Mouse (Mus musculus) heart, embryonic 14.5 days (tissue): ENCODE data around the gene Ccdc85a. TPM values are rescaled to one million over a fixed set of nuclear protein-coding genes. Genes with fewer than 3 reads are reported as not detected.

Source experiments
- ATAC-seq: fragments of 200-750 bp; cut with Nextera tagmentation; 2 replicates; pipeline ENCODE4 v1.8.0; 2017; ENCODE audit warnings: low read depth, moderate TSS enrichment; ENCODE audit not compliant: insufficient number of reproducible peaks, insufficient read depth, low FRiP score
- H3K27ac ChIP-seq, 2 experiments: fragments of 200-500 bp in 1 of 2; fragments of 300-500 bp in 1 of 2; sonication (generic) in 1 of 2; replicated peaks in 1 of 2; 2 replicates each; pipeline ENCODE4 v1.5.1; 2012 to 2014; ENCODE audit warnings: low read depth in 2 of 2, low read length in 2 of 2, control low read depth in 1 of 2, mild to moderate bottlenecking in 1 of 2, mixed read lengths in 1 of 2; ENCODE audit not compliant: control insufficient read depth in 1 of 2, insufficient read depth in 1 of 2
- H3K27me3 ChIP-seq: fragments of 300-500 bp; sonication (generic); 2 replicates; pipeline ENCODE4 v1.6.1; 2014; ENCODE audit warnings: mild to moderate bottlenecking, low read length, control low read depth; ENCODE audit not compliant: control insufficient read depth, insufficient read depth
- H3K36me3 ChIP-seq: fragments of 300-500 bp; sonication (generic); 2 replicates; pipeline ENCODE4 v1.6.1; 2014; ENCODE audit warnings: mild to moderate bottlenecking, control low read depth, low read length, mixed read lengths; ENCODE audit not compliant: control insufficient read depth, insufficient read depth
- H3K4me1 ChIP-seq, 2 experiments: fragments of 200-500 bp in 1 of 2; fragments of 300-500 bp in 1 of 2; sonication (generic) in 1 of 2; 2 replicates each; pipeline ENCODE4 v1.6.1; 2012 to 2014; ENCODE audit warnings: low read length in 2 of 2, control low read depth in 1 of 2, mixed read lengths in 1 of 2; ENCODE audit not compliant: control insufficient read depth in 2 of 2, insufficient read depth in 2 of 2
- H3K4me2 ChIP-seq: fragments of 300-500 bp; sonication (generic); 2 replicates; pipeline ENCODE4 v1.6.1; 2014; ENCODE audit warnings: mild to moderate bottlenecking, low read length
- H3K4me3 ChIP-seq, 2 experiments: fragments of 200-500 bp in 1 of 2; fragments of 300-500 bp in 1 of 2; sonication (generic) in 1 of 2; 2 replicates each; pipeline ENCODE4 v1.5.1; 2012 to 2014; ENCODE audit warnings: low read length in 2 of 2, mild to moderate bottlenecking in 2 of 2, control low read depth in 1 of 2, low read depth in 1 of 2, moderate library complexity in 1 of 2; ENCODE audit not compliant: control insufficient read depth in 1 of 2, insufficient read depth in 1 of 2
- H3K9ac ChIP-seq: fragments of 300-500 bp; sonication (generic); 2 replicates; pipeline ENCODE4 v1.6.1; 2014; ENCODE audit warnings: mild to moderate bottlenecking, low read length
- H3K9me3 ChIP-seq: fragments of 300-500 bp; sonication (generic); 2 replicates; pipeline ENCODE4 v1.6.1; 2016; ENCODE audit warnings: low read length, control low read depth; ENCODE audit not compliant: control insufficient read depth
- WGBS: fragments of 180-500 bp; shearing (Covaris S2); extraction: QIAGEN DNeasy Blood & Tissue Kit; methylation state at CpG from one replicate; pipeline ENCODE4 v1.1.7; 2014; 5-methylcytosine and 5-hydroxymethylcytosine counted together
- polyA plus RNA-seq: library from polyadenylated mRNA; unstranded; fragments of >200 nt; fragmentation: Nextera tagmentation; extraction: Ambion mirVana; gene quantifications from 2 replicates; pipeline ENCODE4 v1.2.1, GENCODE M21; 2014

Ccdc85a gene
- polyA plus RNA-seq, 1 experiment from 2014 or later, result 0.93 TPM

GRCm38 (mm10) chr11:28491330-28491729 lies 92.8 kb downstream of the Ccdc85a start:
- Histone ChIP-seq H3K36me3 (no peaks in the 10 kb centered on the region), H3K27me3 (no peaks in the 10 kb centered on the region), H3K4me3 (no peak overlapping the region), H3K4me2 (no peak overlapping the region), H3K9ac (no peak overlapping the region), H3K9me3 (no peaks in the 10 kb centered on the region), H3K4me1 (no peaks in the 10 kb centered on the region), H3K27ac (no peak overlapping the region)
- 68% methylated on average over 1 of the region's 1 CpGs for WGBS
- no peak for ATAC-seq

DNA sequence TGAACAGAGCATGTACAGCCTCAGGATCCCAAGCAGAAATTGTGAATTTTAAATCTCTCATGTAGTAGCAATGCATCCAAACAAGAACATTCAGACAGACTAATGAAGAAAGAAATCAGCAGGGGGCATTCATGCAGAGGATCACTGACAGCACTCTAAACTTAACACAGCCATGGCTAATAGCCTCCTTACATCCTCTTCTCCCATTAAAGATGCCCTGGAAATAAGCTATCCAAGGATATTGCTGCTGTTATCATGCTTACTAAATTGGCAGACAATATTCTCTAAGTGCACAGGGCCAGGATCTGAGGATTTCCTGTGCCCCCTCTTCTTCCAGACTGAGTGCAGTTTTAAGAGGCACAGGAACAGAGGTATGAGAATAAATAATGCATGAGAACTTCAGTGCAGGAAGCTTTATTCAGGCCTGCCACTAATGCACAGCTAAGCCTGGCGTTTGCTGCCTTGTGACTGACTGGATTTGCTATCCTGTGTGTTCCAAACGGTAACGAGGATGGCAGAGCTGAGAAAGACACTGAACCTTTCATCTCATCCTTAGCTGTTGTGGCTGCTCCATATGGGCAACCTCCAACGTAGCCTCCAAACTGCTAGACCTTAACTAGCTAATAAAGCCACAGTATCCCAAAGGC lies 99.9 kb downstream of the Ccdc85a start:
- Histone ChIP-seq H3K27ac (no peak overlapping the region), H3K36me3 (no peaks in the 10 kb centered on the region), H3K9me3 (no peaks in the 10 kb centered on the region), H3K27me3 (no peaks in the 10 kb centered on the region), H3K4me3 (no peak overlapping the region), H3K9ac (no peak overlapping the region), H3K4me1 (no peaks in the 10 kb centered on the region), H3K4me2 (no peak overlapping the region)
- ATAC-seq, result no peak
- WGBS, result 59% methylated on average over 4 of the region's 4 CpGs

GRCm38 (mm10) chr11:28477088-28477487 lies 107.0 kb downstream of the Ccdc85a start:
- no peak overlapping the region for H3K4me3 ChIP-seq
- no peak overlapping the region for H3K4me2 ChIP-seq
- H3K9me3 ChIP-seq, result no peaks in the 10 kb centered on the region
- no peak overlapping the region for H3K9ac ChIP-seq
- no peaks in the 10 kb centered on the region for H3K4me1 ChIP-seq
- H3K27ac ChIP-seq, result no peak overlapping the region
- 85% methylated on average over 1 of the region's 1 CpGs for WGBS
- ATAC-seq, result no peak
- H3K27me3 ChIP-seq, result no peaks in the 10 kb centered on the region
- H3K36me3 ChIP-seq, result no peaks in the 10 kb centered on the region

GRCm38 (mm10) chr11:28465726-28466125 lies 118.4 kb downstream of the Ccdc85a start:
- no peak overlapping the region for H3K4me3 ChIP-seq
- H3K9ac ChIP-seq, result no peak overlapping the region
- no peaks in the 10 kb centered on the region for H3K9me3 ChIP-seq
- no peaks in the 10 kb centered on the region for H3K4me1 ChIP-seq
- H3K4me2 ChIP-seq, result no peak overlapping the region
- H3K36me3 ChIP-seq, result no peaks in the 10 kb centered on the region
- no peak for ATAC-seq
- H3K27ac ChIP-seq, result no peak overlapping the region
- no peaks in the 10 kb centered on the region for H3K27me3 ChIP-seq

DNA sequence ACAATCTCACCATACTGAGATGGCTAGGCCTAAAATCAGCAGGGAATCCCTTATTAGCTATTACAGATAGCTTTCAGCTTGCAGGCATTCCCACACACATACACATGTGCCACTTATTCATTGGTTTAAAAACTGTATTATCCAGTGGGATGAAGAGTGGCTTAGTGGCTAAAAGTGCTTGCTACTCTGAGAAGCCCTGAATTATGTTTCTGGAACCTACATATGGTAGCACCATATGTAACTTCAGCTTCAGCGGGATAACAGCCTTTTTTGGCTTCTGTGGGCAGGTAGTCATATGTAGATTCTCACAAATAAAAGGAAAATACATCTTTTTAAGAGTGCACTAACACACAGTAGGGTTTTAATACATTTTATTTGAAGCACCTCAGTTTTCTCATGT lies 119.2 kb downstream of the Ccdc85a start:
- no peak for ATAC-seq
- H3K4me1 ChIP-seq, result no peaks in the 10 kb centered on the region
- no peaks in the 10 kb centered on the region for H3K36me3 ChIP-seq
- no peaks in the 10 kb centered on the region for H3K9me3 ChIP-seq
- no peak overlapping the region for H3K27ac ChIP-seq
- H3K9ac ChIP-seq, result no peak overlapping the region
- H3K4me2 ChIP-seq, result no peak overlapping the region
- 76% methylated on average over 1 of the region's 1 CpGs for WGBS
- no peaks in the 10 kb centered on the region for H3K27me3 ChIP-seq
- H3K4me3 ChIP-seq, result no peak overlapping the region

GRCm38 (mm10) chr11:28459165-28459564 lies 125.0 kb downstream of the Ccdc85a start:
- Histone ChIP-seq H3K27ac (no peak overlapping the region), H3K9me3 (no peaks in the 10 kb centered on the region), H3K4me2 (no peak overlapping the region), H3K4me3 (no peak overlapping the region), H3K27me3 (no peaks in the 10 kb centered on the region), H3K36me3 (no peaks in the 10 kb centered on the region), H3K4me1 (no peaks in the 10 kb centered on the region), H3K9ac (no peak overlapping the region)
- ATAC-seq, result no peak
- 76% methylated on average over 1 of the region's 1 CpGs for WGBS

- H3K27ac ChIP-seq, result no peak overlapping the region
- H3K4me2 ChIP-seq, result no peak overlapping the region
- no peak for ATAC-seq
- no peaks in the 10 kb centered on the region for H3K9me3 ChIP-seq
- no peaks in the 10 kb centered on the region for H3K36me3 ChIP-seq
- H3K27me3 ChIP-seq, result no peaks in the 10 kb centered on the region
- no peaks in the 10 kb centered on the region for H3K4me1 ChIP-seq
- no peak overlapping the region for H3K9ac ChIP-seq
- H3K4me3 ChIP-seq, result no peak overlapping the region
These were observed 144.2 kb downstream of the Ccdc85a start for GRCm38 (mm10) chr11:28439877-28440276.
